Mouse (Mus musculus): ENCODE data around the gene Cdyl.

DNA sequence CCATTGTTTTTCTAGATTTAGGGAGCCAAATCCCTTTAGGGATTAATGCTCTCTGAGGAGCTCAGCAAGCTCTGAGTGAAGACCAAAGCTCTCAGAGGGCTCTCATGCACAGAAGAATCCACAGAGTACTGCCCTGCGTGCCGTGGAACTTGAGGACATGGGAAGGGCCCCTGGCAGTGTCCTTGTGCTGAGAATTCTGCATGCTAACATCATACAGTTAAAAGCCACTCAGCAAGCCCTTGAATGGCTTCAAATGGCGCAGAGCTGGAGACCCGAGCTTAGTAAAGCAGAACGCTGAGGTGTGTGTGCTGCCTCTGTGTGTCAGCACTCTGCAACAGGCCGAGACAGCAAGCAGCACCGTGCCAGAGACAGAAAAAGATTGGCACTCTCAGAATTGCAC, 183.8 kb downstream of the Cdyl start:
- TF ChIP-seq POLR2A (IDR thresholded peaks at IDR 0.05; ENCODE audit: extremely low read depth, insufficient read depth, low read length) (no peak), CTCF (IDR thresholded peaks at IDR 0.05; ENCODE audit: extremely low read depth, insufficient read depth, low read length) (no peak)

Data from cortical plate, adult 2 months (tissue).